Mouse (Mus musculus) forebrain, embryonic 15.5 days (tissue): ENCODE results near the gene Slc27a4. TPM values are rescaled to one million over a fixed set of nuclear protein-coding genes. Genes with fewer than 3 reads are reported as not detected.

ENCODE experiments used
- ATAC-seq: fragments of 200-750 bp; cut with Nextera tagmentation; replicated peaks from 2 replicates; pipeline ENCODE4 v1.8.0; 2017; ENCODE audit warnings: mild to moderate bottlenecking, moderate TSS enrichment, moderate library complexity
- H3K27ac ChIP-seq: fragments of 300-500 bp; sonication (generic); replicated peaks from 2 replicates; pipeline ENCODE4 v1.5.1; 2015; ENCODE audit warnings: mild to moderate bottlenecking, inconsistent platforms
- H3K27me3 ChIP-seq: fragments of 300-500 bp; sonication (generic); 2 replicates; pipeline ENCODE4 v1.6.1; 2015; ENCODE audit warnings: inconsistent platforms
- H3K36me3 ChIP-seq: fragments of 300-500 bp; sonication (generic); 2 replicates; pipeline ENCODE4 v1.6.1; 2015; ENCODE audit warnings: mild to moderate bottlenecking, inconsistent platforms
- H3K4me1 ChIP-seq: fragments of 300-500 bp; sonication (generic); 2 replicates; pipeline ENCODE4 v1.6.1; 2015; ENCODE audit warnings: inconsistent platforms
- H3K4me2 ChIP-seq: fragments of 300-500 bp; sonication (generic); replicated peaks from 2 replicates; pipeline ENCODE4 v1.6.1; 2015; ENCODE audit warnings: mild to moderate bottlenecking, inconsistent platforms
- H3K4me3 ChIP-seq: fragments of 300-500 bp; sonication (generic); 2 replicates; pipeline ENCODE4 v1.5.1; 2015; ENCODE audit warnings: mild to moderate bottlenecking, inconsistent platforms
- H3K9ac ChIP-seq: fragments of 300-500 bp; sonication (generic); replicated peaks from 2 replicates; pipeline ENCODE4 v1.6.1; 2015; ENCODE audit warnings: mild to moderate bottlenecking, inconsistent platforms
- H3K9me3 ChIP-seq: fragments of 300-500 bp; sonication (generic); 2 replicates; pipeline ENCODE4 v1.6.1; 2016; ENCODE audit warnings: inconsistent platforms
- WGBS: fragments of 180-500 bp; shearing (Covaris S2); methylation state at CpG from one replicate; pipeline ENCODE4 v1.1.7; 2015; ENCODE audit warnings: mixed read lengths; 5-methylcytosine and 5-hydroxymethylcytosine counted together
- polyA plus RNA-seq: library from polyadenylated mRNA; unstranded; fragments of >200 nt; fragmentation: Nextera tagmentation; extraction: Ambion mirVana; gene quantifications from 2 replicates; pipeline ENCODE4 v1.2.1, GENCODE M21; 2015

Gene Slc27a4
- polyA plus RNA-seq, 1 experiment from 2014 or later: 31.8 TPM

GRCm38 (mm10) chr2:29849841-29850480 lies 47.5 kb downstream of the Slc27a4 start:
- WGBS: 57% methylated on average over 5 of the region's 5 CpGs
- H3K27me3 ChIP-seq: peaks cover 26% of the 10 kb centered on the region; the same call in 1 of the 2 replicates
- H3K4me1 ChIP-seq: peaks cover 13% of the 10 kb centered on the region
- H3K9me3 ChIP-seq: no peaks in the 10 kb centered on the region
- H3K36me3 ChIP-seq: no peaks in the 10 kb centered on the region
- no peak overlapping the region for H3K4me3 ChIP-seq
- H3K4me2 ChIP-seq: no peak overlapping the region
- no peak overlapping the region for H3K9ac ChIP-seq
- H3K27ac ChIP-seq: no peak overlapping the region
- no peak for ATAC-seq

- peaks cover 8% of the 10 kb centered on the region; the same call in 1 of the 2 replicates for H3K27me3 ChIP-seq
- 0 out of 2 replicates have a peak, but pooled peaks cover 6% of the 10 kb centered on the region for H3K4me1 ChIP-seq
- H3K9ac ChIP-seq: no peak overlapping the region
- no peak overlapping the region for H3K4me2 ChIP-seq
- WGBS: 27% methylated on average over 4 of the region's 4 CpGs
- ATAC-seq: no peak
- no peak overlapping the region for H3K27ac ChIP-seq
- no peaks in the 10 kb centered on the region for H3K36me3 ChIP-seq
- H3K4me3 ChIP-seq: no peak overlapping the region
- H3K9me3 ChIP-seq: no peaks in the 10 kb centered on the region
Observed at GRCm38 (mm10) chr2:29852957-29853485, 50.6 kb downstream of the Slc27a4 start.

- H3K4me3 ChIP-seq: no peak overlapping the region
- H3K27ac ChIP-seq: no peak overlapping the region
- ATAC-seq: no peak
- peaks cover 4% of the 10 kb centered on the region; the same call in 1 of the 2 replicates for H3K27me3 ChIP-seq
- H3K9ac ChIP-seq: no peak overlapping the region
- no peaks in the 10 kb centered on the region for H3K9me3 ChIP-seq
- 73% methylated on average over 5 of the region's 5 CpGs for WGBS
- no peaks in the 10 kb centered on the region for H3K36me3 ChIP-seq
- no peak overlapping the region for H3K4me2 ChIP-seq
- 0 out of 2 replicates have a peak, but pooled peaks cover 6% of the 10 kb centered on the region for H3K4me1 ChIP-seq
Observed at GRCm38 (mm10) chr2:29853736-29854135, 51.3 kb downstream of the Slc27a4 start.

- no peaks in the 10 kb centered on the region for H3K9me3 ChIP-seq
- 74% methylated on average over 10 of the region's 10 CpGs for WGBS
- H3K4me1 ChIP-seq: 0 out of 2 replicates have a peak, but pooled peaks cover 6% of the 10 kb centered on the region
- H3K9ac ChIP-seq: no peak overlapping the region
- no peak overlapping the region for H3K4me2 ChIP-seq
- H3K27ac ChIP-seq: no peak overlapping the region
- H3K4me3 ChIP-seq: no peak overlapping the region
- no peaks in the 10 kb centered on the region for H3K36me3 ChIP-seq
- H3K27me3 ChIP-seq: no peaks in the 10 kb centered on the region
- no peak for ATAC-seq
Observed at GRCm38 (mm10) chr2:29855585-29856210, 53.3 kb downstream of the Slc27a4 start.

- no peak overlapping the region for H3K9ac ChIP-seq
- H3K36me3 ChIP-seq: no peaks in the 10 kb centered on the region
- H3K27me3 ChIP-seq: no peaks in the 10 kb centered on the region
- H3K4me1 ChIP-seq: 0 out of 2 replicates have a peak, but pooled peaks cover 6% of the 10 kb centered on the region
- no peak for ATAC-seq
- H3K4me2 ChIP-seq: no peak overlapping the region
- no peak overlapping the region for H3K27ac ChIP-seq
- WGBS: 6% methylated on average over 19 of the region's 19 CpGs
- H3K9me3 ChIP-seq: no peaks in the 10 kb centered on the region
- no peak overlapping the region for H3K4me3 ChIP-seq
Observed at GRCm38 (mm10) chr2:29856451-29857260, 54.2 kb downstream of the Slc27a4 start.

DNA sequence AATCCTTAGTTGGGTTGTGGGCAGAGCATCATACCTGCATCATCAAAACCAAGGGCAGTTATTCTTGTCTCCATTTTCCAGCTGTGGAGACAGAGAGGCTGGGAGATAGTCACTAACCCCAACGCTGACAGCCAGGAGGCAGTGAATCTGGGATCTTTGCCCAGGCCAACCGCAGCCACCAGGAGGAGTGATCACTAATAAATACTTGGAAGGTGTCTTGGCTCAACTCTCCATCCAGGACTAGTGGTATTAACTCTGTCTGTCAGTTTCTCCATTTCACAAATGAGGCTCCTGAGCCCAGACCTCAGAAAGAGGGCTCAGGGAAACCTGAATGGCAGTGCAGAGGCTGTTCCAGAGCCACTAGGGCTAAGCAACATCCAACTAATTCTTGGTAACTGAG lies 54.9 kb downstream of the Slc27a4 start:
- no peak for ATAC-seq
- Histone ChIP-seq H3K9ac (no peak overlapping the region), H3K9me3 (no peaks in the 10 kb centered on the region), H3K4me3 (no peak overlapping the region), H3K36me3 (no peaks in the 10 kb centered on the region), H3K27me3 (no peaks in the 10 kb centered on the region), H3K4me1 (0 out of 2 replicates have a peak, but pooled peaks cover 6% of the 10 kb centered on the region), H3K4me2 (no peak overlapping the region), H3K27ac (no peak overlapping the region)
- 44% methylated on average over 2 of the region's 2 CpGs for WGBS

DNA sequence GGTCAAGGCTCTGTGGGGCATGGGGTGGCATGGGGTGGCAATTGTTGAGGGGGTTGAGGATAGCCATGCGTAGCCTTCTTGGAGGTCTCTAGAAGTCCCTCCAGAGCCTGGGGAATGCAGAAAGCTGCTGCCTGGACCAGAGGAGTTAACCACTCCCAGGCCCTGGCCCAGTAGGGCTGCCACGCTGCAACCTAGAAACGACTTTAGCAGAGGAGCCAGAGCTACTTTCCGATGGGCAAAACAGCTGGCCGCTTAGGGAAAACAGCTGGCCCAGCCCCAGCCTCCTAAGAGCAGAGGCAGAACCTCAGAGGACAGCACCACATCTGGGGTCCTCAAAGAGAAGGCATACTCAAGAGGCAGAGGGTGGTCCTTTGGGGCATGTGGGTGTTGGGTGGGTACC lies 55.5 kb downstream of the Slc27a4 start:
- no peaks in the 10 kb centered on the region for H3K36me3 ChIP-seq
- ATAC-seq: no peak
- no peaks in the 10 kb centered on the region for H3K9me3 ChIP-seq
- H3K4me1 ChIP-seq: 0 out of 2 replicates have a peak, but pooled peaks cover 6% of the 10 kb centered on the region
- H3K4me3 ChIP-seq: no peak overlapping the region
- H3K4me2 ChIP-seq: no peak overlapping the region
- H3K27me3 ChIP-seq: no peaks in the 10 kb centered on the region
- WGBS: 81% methylated on average over 5 of the region's 5 CpGs
- H3K27ac ChIP-seq: no peak overlapping the region
- no peak overlapping the region for H3K9ac ChIP-seq

- no peak overlapping the region for H3K4me2 ChIP-seq
- H3K4me3 ChIP-seq: no peak overlapping the region
- H3K9ac ChIP-seq: no peak overlapping the region
- no peak for ATAC-seq
- WGBS: 15% methylated on average over 5 of the region's 5 CpGs
- no peaks in the 10 kb centered on the region for H3K27me3 ChIP-seq
- H3K27ac ChIP-seq: no peak overlapping the region
- H3K36me3 ChIP-seq: no peaks in the 10 kb centered on the region
- H3K9me3 ChIP-seq: no peaks in the 10 kb centered on the region
- 0 out of 2 replicates have a peak, but pooled peaks cover 6% of the 10 kb centered on the region for H3K4me1 ChIP-seq
Observed at GRCm38 (mm10) chr2:29858748-29859473, 56.5 kb downstream of the Slc27a4 start.

GRCm38 (mm10) chr2:29865125-29865524 lies 62.7 kb downstream of the Slc27a4 start:
- WGBS: 82% methylated on average over 4 of the region's 4 CpGs
- no peak overlapping the region for H3K4me3 ChIP-seq
- H3K36me3 ChIP-seq: no peaks in the 10 kb centered on the region

More at GRCm38 (mm10) chr2:29865125-29865524, 62.7 kb downstream of the Slc27a4 start:
- Histone ChIP-seq H3K9me3 (no peaks in the 10 kb centered on the region), H3K4me2 (no peak overlapping the region), H3K27me3 (no peaks in the 10 kb centered on the region), H3K9ac (no peak overlapping the region), H3K27ac (no peak overlapping the region), H3K4me1 (peaks cover 14% of the 10 kb centered on the region)
- no peak for ATAC-seq
